Mouse (Mus musculus): ENCODE results near the gene Rundc1. TPM values are rescaled to one million over a fixed set of nuclear protein-coding genes. Genes with fewer than 3 reads are reported as not detected.
"Not testable (repeated sequence)": the region's sequence is repeated elsewhere in the genome, so short reads cannot be mapped to it uniquely, and the experiment has no call there.

Rundc1 gene
- polyA plus RNA-seq, 1 experiment from 2014 or later: 17.3 TPM

DNA sequence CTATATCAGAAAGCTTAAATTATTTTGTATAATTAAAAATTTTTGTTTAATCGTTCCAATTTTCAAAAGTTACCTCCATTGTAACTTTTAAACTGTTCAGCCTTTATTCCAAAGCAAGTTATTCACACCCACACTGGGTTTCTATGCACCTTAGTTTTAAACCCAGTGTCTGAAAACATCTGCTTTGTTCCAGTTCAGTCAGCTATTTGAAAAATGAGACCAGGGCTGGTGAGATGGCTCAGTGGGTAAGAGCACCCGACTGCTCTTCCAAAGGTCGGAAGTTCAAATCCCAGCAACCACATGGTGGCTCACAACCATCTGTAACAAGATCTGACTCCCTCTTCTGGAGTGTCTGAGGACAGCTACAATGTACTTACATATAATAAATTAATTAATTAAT lies 13.1 kb downstream of the Rundc1 start:
- 45% methylated on average over 3 of the region's 3 CpGs for WGBS
- H3K9ac ChIP-seq (ENCODE audit: low read depth, low read length); H3K27me3 ChIP-seq (replicated peaks; ENCODE audit: control insufficient read depth, insufficient read depth, low read length); H3K4me2 ChIP-seq (ENCODE audit: low read depth, low read length); H3K4me3 ChIP-seq (ENCODE audit: low read depth, low read length); H3K9me3 ChIP-seq (ENCODE audit: control insufficient read depth, low read length); H3K4me1 ChIP-seq (ENCODE audit: control insufficient read depth, insufficient read depth, low read length); ATAC-seq (ENCODE audit: low read depth); H3K27ac ChIP-seq (replicated peaks; ENCODE audit: low read depth, low read length); DNase-seq (ENCODE audit: low spot score): not testable (repeated sequence)
- peaks cover 31% of the 10 kb centered on the region for H3K36me3 ChIP-seq (ENCODE audit: control insufficient read depth, insufficient read depth, low read length)

GRCm38 (mm10) chr11:101441450-101442126 lies 16.7 kb downstream of the Rundc1 start:
- ATAC-seq (ENCODE audit: low read depth); H3K27me3 ChIP-seq (replicated peaks; ENCODE audit: control insufficient read depth, insufficient read depth, low read length); H3K9ac ChIP-seq (ENCODE audit: low read depth, low read length); H3K9me3 ChIP-seq (ENCODE audit: control insufficient read depth, low read length); DNase-seq (ENCODE audit: low spot score); H3K27ac ChIP-seq (replicated peaks; ENCODE audit: low read depth, low read length): not testable (repeated sequence)
- Histone ChIP-seq H3K4me3 (ENCODE audit: low read depth, low read length) (peak overlapping the region; percentile 83), H3K36me3 (ENCODE audit: control insufficient read depth, insufficient read depth, low read length) (peaks cover 28% of the 10 kb centered on the region), H3K4me1 (ENCODE audit: control insufficient read depth, insufficient read depth, low read length) (peaks cover 10% of the 10 kb centered on the region), H3K4me2 (ENCODE audit: low read depth, low read length) (peak overlapping the region; percentile 80)
- 43% methylated on average over 15 of the region's 15 CpGs for WGBS

GRCm38 (mm10) chr11:101442127-101442693 lies 17.3 kb downstream of the Rundc1 start, which contains the start of gene Rpl27:
Gene Rpl27 (plus strand): TSS chr11:101442298.
- Histone ChIP-seq H3K9me3 (ENCODE audit: control insufficient read depth, low read length) (no peaks in the 10 kb centered on the region), H3K27me3 (replicated peaks; ENCODE audit: control insufficient read depth, insufficient read depth, low read length) (no peaks in the 10 kb centered on the region), H3K4me2 (ENCODE audit: low read depth, low read length) (peak within 1 kb of the TSS; percentile 80), H3K36me3 (ENCODE audit: control insufficient read depth, insufficient read depth, low read length) (peaks cover 28% of the 10 kb centered on the region), H3K4me1 (ENCODE audit: control insufficient read depth, insufficient read depth, low read length) (peaks cover 10% of the 10 kb centered on the region), H3K4me3 (ENCODE audit: low read depth, low read length) (peak within 1 kb of the TSS; percentile 83), H3K27ac (replicated peaks; ENCODE audit: low read depth, low read length) (peak within 1 kb of the TSS; percentile 94), H3K9ac (ENCODE audit: low read depth, low read length) (peak within 1 kb of the TSS; percentile 98)
- peak; percentile 99 for ATAC-seq (ENCODE audit: low read depth)
- WGBS: under 1% methylated on average over 41 of the region's 42 CpGs
- peak; percentile 100 for DNase-seq (ENCODE audit: low spot score)

- H3K9ac ChIP-seq (ENCODE audit: low read depth, low read length): peak overlapping the region; percentile 98
- peak overlapping the region; percentile 83 for H3K4me3 ChIP-seq (ENCODE audit: low read depth, low read length)
- H3K9me3 ChIP-seq (ENCODE audit: control insufficient read depth, low read length): no peaks in the 10 kb centered on the region
- no peaks in the 10 kb centered on the region for H3K27me3 ChIP-seq (replicated peaks; ENCODE audit: control insufficient read depth, insufficient read depth, low read length)
- no peak; the same call in 1 of the 2 replicates for ATAC-seq (ENCODE audit: low read depth)
- peak overlapping the region; percentile 80 for H3K4me2 ChIP-seq (ENCODE audit: low read depth, low read length)
- peak overlapping the region; percentile 94 for H3K27ac ChIP-seq (replicated peaks; ENCODE audit: low read depth, low read length)
- peaks cover 10% of the 10 kb centered on the region for H3K4me1 ChIP-seq (ENCODE audit: control insufficient read depth, insufficient read depth, low read length)
- 2% methylated on average over 14 of the region's 14 CpGs for WGBS
- H3K36me3 ChIP-seq (ENCODE audit: control insufficient read depth, insufficient read depth, low read length): peaks cover 28% of the 10 kb centered on the region
- no peak for DNase-seq (ENCODE audit: low spot score)
These were observed 17.9 kb downstream of the Rundc1 start for GRCm38 (mm10) chr11:101442760-101443159.

- Histone ChIP-seq H3K27me3 (replicated peaks; ENCODE audit: control insufficient read depth, insufficient read depth, low read length) (no peaks in the 10 kb centered on the region), H3K9ac (ENCODE audit: low read depth, low read length) (no peak overlapping the region), H3K9me3 (ENCODE audit: control insufficient read depth, low read length) (no peaks in the 10 kb centered on the region), H3K4me2 (ENCODE audit: low read depth, low read length) (no peak overlapping the region), H3K27ac (replicated peaks; ENCODE audit: low read depth, low read length) (no peak overlapping the region), H3K4me3 (ENCODE audit: low read depth, low read length) (no peak overlapping the region), H3K4me1 (ENCODE audit: control insufficient read depth, insufficient read depth, low read length) (peaks cover 10% of the 10 kb centered on the region), H3K36me3 (ENCODE audit: control insufficient read depth, insufficient read depth, low read length) (peaks cover 28% of the 10 kb centered on the region)
- WGBS: 92% methylated on average over 1 of the region's 1 CpGs
- no peak for ATAC-seq (ENCODE audit: low read depth)
- DNase-seq (ENCODE audit: low spot score): no peak
These were observed 21.4 kb downstream of the Rundc1 start for GRCm38 (mm10) chr11:101446319-101446718.

DNA sequence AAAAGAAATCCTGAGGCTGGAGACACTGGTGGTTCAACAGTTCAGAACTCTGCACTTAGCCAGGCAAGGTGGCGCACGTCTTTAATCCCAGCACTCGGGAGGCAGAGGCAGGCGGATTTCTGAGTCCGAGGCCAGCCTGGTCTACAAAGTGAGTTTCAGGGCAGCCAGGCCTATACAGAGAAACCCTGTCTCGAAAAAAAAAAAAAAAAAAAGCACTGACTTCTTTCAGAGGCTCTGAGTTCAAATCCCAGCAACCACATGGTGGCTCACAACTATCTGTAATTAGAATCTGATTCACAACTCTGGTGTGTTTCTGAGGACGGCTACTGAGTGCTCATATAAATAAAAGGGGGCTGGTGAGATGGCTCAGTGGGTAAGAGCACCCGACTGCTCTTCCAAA lies 22.0 kb downstream of the Rundc1 start:
- not testable (repeated sequence) for H3K9ac ChIP-seq (ENCODE audit: low read depth, low read length); H3K4me3 ChIP-seq (ENCODE audit: low read depth, low read length); H3K4me2 ChIP-seq (ENCODE audit: low read depth, low read length); H3K27ac ChIP-seq (replicated peaks; ENCODE audit: low read depth, low read length); DNase-seq (ENCODE audit: low spot score); H3K27me3 ChIP-seq (replicated peaks; ENCODE audit: control insufficient read depth, insufficient read depth, low read length); ATAC-seq (ENCODE audit: low read depth); H3K9me3 ChIP-seq (ENCODE audit: control insufficient read depth, low read length)
- Histone ChIP-seq H3K4me1 (ENCODE audit: control insufficient read depth, insufficient read depth, low read length) (peaks cover 10% of the 10 kb centered on the region), H3K36me3 (ENCODE audit: control insufficient read depth, insufficient read depth, low read length) (peaks cover 28% of the 10 kb centered on the region)
- WGBS: 88% methylated on average over 8 of the region's 8 CpGs

GRCm38 (mm10) chr11:101447786-101448185 lies 22.9 kb downstream of the Rundc1 start:
- ATAC-seq (ENCODE audit: low read depth) (no peak), DNase-seq (ENCODE audit: low spot score) (no peak)
- Histone ChIP-seq H3K9ac (ENCODE audit: low read depth, low read length) (no peak overlapping the region; the same call in 1 of the 2 replicates), H3K36me3 (ENCODE audit: control insufficient read depth, insufficient read depth, low read length) (peaks cover 28% of the 10 kb centered on the region), H3K27ac (replicated peaks; ENCODE audit: low read depth, low read length) (no peak overlapping the region), H3K9me3 (ENCODE audit: control insufficient read depth, low read length) (no peaks in the 10 kb centered on the region), H3K4me2 (ENCODE audit: low read depth, low read length) (peak overlapping the region; percentile 49; the same call in 1 of the 2 replicates), H3K27me3 (replicated peaks; ENCODE audit: control insufficient read depth, insufficient read depth, low read length) (no peaks in the 10 kb centered on the region), H3K4me1 (ENCODE audit: control insufficient read depth, insufficient read depth, low read length) (peaks cover 10% of the 10 kb centered on the region), H3K4me3 (ENCODE audit: low read depth, low read length) (peak overlapping the region; percentile 24; the same call in 1 of the 2 replicates)
- 84% methylated on average over 5 of the region's 5 CpGs for WGBS

- Histone ChIP-seq H3K27ac (replicated peaks; ENCODE audit: low read depth, low read length) (peak within 1 kb of the TSS; percentile 41), H3K4me2 (ENCODE audit: low read depth, low read length) (peak within 1 kb of the TSS; percentile 49), H3K4me3 (ENCODE audit: low read depth, low read length) (peak within 1 kb of the TSS; percentile 24), H3K9me3 (ENCODE audit: control insufficient read depth, low read length) (no peaks in the 10 kb centered on the region), H3K27me3 (replicated peaks; ENCODE audit: control insufficient read depth, insufficient read depth, low read length) (no peaks in the 10 kb centered on the region), H3K9ac (ENCODE audit: low read depth, low read length) (peak within 1 kb of the TSS; percentile 48), H3K4me1 (ENCODE audit: control insufficient read depth, insufficient read depth, low read length) (peaks cover 6% of the 10 kb centered on the region), H3K36me3 (ENCODE audit: control insufficient read depth, insufficient read depth, low read length) (peaks cover 27% of the 10 kb centered on the region)
- WGBS: 26% methylated on average over 10 of the region's 10 CpGs
- ATAC-seq (ENCODE audit: low read depth) (peak; percentile 76), DNase-seq (ENCODE audit: low spot score) (peak; percentile 92)
These were observed 23.4 kb downstream of the Rundc1 start, which contains the start of gene Ifi35 for GRCm38 (mm10) chr11:101448274-101448746. Gene Ifi35 (plus strand): TSS chr11:101448407.

All from embryonic facial prominence, embryonic 14.5 days (tissue).